Mouse (Mus musculus) bone marrow, adult 2 months (tissue): ENCODE measurements around the gene Gpc5. TPM values are rescaled to one million over a fixed set of nuclear protein-coding genes. Genes with fewer than 3 reads are reported as not detected.

Experiments
- H3K27ac ChIP-seq: fragments of 200-500 bp; 2 replicates; pipeline ENCODE4 v1.5.1; 2012; ENCODE audit warnings: low read depth, mild to moderate bottlenecking, control low read depth, inconsistent platforms, low read length; ENCODE audit not compliant: control insufficient read depth, poor library complexity, insufficient read depth
- H3K4me1 ChIP-seq: fragments of 200-500 bp; 2 replicates; pipeline ENCODE4 v1.6.1; 2011; ENCODE audit warnings: low read length; ENCODE audit not compliant: control insufficient read depth, insufficient read depth
- H3K4me3 ChIP-seq: fragments of 200-500 bp; replicated peaks from 2 replicates; pipeline ENCODE3; 2011; ENCODE audit warnings: mild to moderate bottlenecking, low read depth, low read length, control low read depth; ENCODE audit not compliant: control insufficient read depth
- CTCF ChIP-seq: fragments of 200-500 bp; IDR thresholded peaks from 2 replicates; pipeline ENCODE4 v1.5.1; 2011; ENCODE audit warnings: low read length, control low read depth; ENCODE audit not compliant: control insufficient read depth, insufficient read depth
- POLR2A ChIP-seq: fragments of 200-500 bp; IDR thresholded peaks from 2 replicates; pipeline ENCODE4 v1.6.1; 2011; ENCODE audit warnings: low read depth, mild to moderate bottlenecking, control low read depth, low read length, borderline replicate concordance; ENCODE audit not compliant: control insufficient read depth
- WGBS: fragments of 180-500 bp; shearing (Covaris S2); methylation state at CpG from one replicate; pipeline ENCODE4 v1.1.7; 2018; 5-methylcytosine and 5-hydroxymethylcytosine counted together
- polyA plus RNA-seq: library from polyadenylated mRNA; stranded (reverse); fragments of >200 nt; gene quantifications from 2 replicates; pipeline ENCODE4 v1.2.4, GENCODE M21; 2011; ENCODE audit warnings: low replicate concordance; ENCODE audit not compliant: missing spikeins, insufficient read depth, insufficient read length

Gpc5 gene
- polyA plus RNA-seq, 1 experiment: not detected

DNA sequence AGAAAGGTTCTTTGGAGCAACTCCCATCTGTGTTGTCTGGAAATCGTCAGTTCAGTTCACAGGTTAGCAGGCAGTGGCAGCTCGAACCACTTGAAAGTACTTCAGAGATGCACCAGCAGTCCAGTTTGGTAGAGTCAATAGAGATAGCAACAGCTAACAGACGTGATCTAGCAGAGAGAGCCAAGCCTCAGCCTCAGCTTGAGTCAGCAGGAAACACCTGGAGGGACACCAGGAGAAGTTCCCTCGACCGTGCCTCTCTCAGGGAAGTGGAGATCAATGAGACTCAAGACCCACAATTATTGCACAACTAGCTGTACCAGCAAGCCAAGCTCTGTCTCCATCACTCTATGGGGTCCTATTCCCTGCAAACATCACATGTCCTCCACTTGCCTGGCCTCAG lies 159.8 kb downstream of the Gpc5 start:
- Histone ChIP-seq H3K27ac (no peak overlapping the region), H3K4me3 (no peak overlapping the region), H3K4me1 (no peaks in the 10 kb centered on the region)
- TF ChIP-seq POLR2A (no peak), CTCF (no peak)
- WGBS: 3% methylated on average over 5 of the region's 5 CpGs

DNA sequence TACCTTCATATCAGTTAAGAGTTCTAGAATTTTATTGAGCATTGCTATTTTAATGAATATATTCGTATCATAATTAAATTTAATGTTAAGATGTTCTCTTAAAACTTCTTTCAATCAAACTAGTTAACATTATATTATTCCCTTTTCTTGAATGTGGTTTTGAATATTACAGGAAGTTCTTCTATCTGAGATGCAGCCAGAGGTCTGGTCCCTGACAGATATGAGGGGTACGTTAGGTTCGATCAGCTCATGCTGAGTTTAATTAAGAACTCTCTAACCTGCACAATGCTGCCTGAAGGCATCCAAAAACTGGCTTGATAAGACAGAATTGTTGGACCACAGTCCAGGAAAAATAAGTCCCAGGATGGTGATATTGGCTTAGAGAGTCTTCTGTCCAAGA lies 161.1 kb downstream of the Gpc5 start:
- Histone ChIP-seq H3K27ac (no peak overlapping the region), H3K4me1 (no peaks in the 10 kb centered on the region), H3K4me3 (no peak overlapping the region)
- 42% methylated on average over 3 of the region's 3 CpGs for WGBS
- TF ChIP-seq POLR2A: no peak
- no peak for TF ChIP-seq CTCF

- TF ChIP-seq CTCF (no peak), POLR2A (no peak)
- WGBS: 79% methylated on average over 2 of the region's 2 CpGs
These were observed 161.7 kb downstream of the Gpc5 start for GRCm38 (mm10) chr14:115253685-115254084.

DNA sequence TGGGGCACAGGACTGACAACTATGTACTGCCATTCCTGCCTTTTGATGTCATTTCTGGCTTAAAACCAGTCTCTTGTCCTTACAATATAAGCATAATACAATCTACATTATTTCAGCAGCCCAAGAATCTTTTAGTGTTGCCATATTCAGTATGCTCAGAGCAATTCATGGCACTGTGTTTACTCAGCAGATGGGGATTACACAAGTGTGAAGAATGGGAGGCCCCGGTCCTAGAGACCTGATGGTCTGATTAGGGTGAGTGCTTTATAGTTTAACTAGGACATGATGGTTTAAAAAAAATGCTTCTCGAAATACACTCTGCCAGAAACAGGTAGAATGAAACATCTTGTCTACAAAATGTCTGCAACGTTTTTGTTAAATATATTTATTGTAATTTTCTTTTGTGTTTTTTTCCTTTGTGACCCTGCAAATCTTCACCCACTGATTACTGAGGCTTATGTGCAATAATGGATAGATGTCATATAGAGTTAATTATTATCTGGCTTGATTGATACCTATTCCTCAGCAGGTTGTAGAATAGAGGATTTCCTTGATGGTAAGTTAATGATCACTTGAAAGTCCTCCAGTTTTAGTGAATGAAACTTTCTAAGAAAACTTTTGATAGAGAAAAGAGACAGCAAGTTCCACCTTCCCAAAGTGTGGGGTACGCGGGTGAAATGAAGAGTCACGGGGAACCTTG lies 177.8 kb downstream of the Gpc5 start:
- 80% methylated on average over 6 of the region's 6 CpGs for WGBS
- Histone ChIP-seq H3K4me1 (no peaks in the 10 kb centered on the region), H3K4me3 (no peak overlapping the region), H3K27ac (no peak overlapping the region)
- TF ChIP-seq CTCF (no peak), POLR2A (no peak)

More at GRCm38 (mm10) chr14:115253685-115254084, 161.7 kb downstream of the Gpc5 start:
- Histone ChIP-seq H3K4me3 (no peak overlapping the region), H3K27ac (no peak overlapping the region), H3K4me1 (no peaks in the 10 kb centered on the region)

DNA sequence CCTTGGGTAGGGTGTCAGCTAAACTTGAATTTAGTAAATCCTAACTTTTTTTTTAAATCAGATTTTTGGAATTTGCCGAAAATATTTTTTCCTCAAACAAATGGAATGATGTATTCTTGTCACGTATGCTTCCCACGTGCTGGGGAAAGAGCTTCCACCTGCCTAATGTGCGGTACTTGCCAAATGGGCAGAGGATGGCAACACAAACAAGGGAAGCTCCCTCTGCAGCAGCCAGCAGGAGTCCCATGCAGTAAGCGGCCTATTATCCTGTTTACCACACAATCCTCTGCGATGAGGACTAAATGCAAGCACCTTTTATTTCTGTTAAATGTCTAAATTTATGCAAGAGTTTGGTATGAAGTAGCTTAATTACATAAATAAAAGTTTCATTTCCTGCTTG lies 178.4 kb downstream of the Gpc5 start:
- Histone ChIP-seq H3K4me3 (no peak overlapping the region), H3K4me1 (no peaks in the 10 kb centered on the region), H3K27ac (no peak overlapping the region)
- WGBS: 81% methylated on average over 6 of the region's 6 CpGs
- TF ChIP-seq POLR2A (no peak), CTCF (no peak)

GRCm38 (mm10) chr14:115282782-115283181 lies 190.8 kb downstream of the Gpc5 start:
- H3K27ac ChIP-seq: no peak overlapping the region
- TF ChIP-seq POLR2A (no peak), CTCF (no peak)
- no peak overlapping the region for H3K4me3 ChIP-seq
- no peaks in the 10 kb centered on the region for H3K4me1 ChIP-seq

DNA sequence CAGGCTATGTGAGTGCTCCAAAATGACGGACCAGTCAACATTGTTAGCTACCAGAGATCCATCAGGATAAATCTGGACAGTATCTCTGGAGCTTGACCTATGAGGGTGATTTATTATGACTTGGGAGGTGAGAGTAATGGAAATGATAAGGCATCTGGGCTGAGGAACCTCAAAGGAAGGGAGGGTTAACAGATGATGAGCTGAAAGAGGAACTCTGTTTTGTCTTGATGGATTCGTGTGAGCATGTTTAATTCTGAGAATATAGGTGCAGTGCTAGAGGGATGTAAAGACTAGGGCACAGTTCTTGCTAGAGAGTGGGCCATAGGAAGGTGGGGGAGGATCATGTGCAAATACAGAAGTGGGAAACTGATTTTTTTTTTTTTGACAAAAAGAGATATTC lies 232.2 kb downstream of the Gpc5 start:
- Histone ChIP-seq H3K27ac (no peak overlapping the region), H3K4me1 (no peaks in the 10 kb centered on the region), H3K4me3 (no peak overlapping the region)
- TF ChIP-seq POLR2A (no peak), CTCF (no peak)
- WGBS: 28% methylated on average over 2 of the region's 2 CpGs

DNA sequence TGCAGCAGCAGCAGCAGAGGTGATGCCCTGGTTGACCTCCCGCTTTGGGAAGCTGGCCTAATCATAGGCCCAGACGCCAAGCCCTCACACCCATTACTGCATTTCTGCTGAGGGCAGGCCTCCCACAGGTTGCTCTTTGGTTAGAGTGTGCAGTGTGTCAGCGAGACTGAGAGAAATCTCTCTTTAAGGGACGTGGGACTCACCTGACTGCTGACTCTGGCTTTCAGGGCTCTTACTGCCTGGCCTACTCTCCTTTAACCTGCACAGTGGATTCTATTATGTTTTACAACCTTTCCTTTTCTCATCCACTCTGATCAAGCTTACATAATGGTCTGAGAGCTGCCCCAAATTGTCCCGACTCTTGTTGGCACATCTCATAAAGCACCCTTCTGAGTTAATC lies 234.4 kb downstream of the Gpc5 start:
- H3K27ac ChIP-seq: no peak overlapping the region
- TF ChIP-seq POLR2A: no peak
- TF ChIP-seq CTCF: no peak
- 85% methylated on average over 5 of the region's 5 CpGs for WGBS
- H3K4me1 ChIP-seq: no peaks in the 10 kb centered on the region
- no peak overlapping the region for H3K4me3 ChIP-seq

- 83% methylated on average over 3 of the region's 3 CpGs for WGBS
- Histone ChIP-seq H3K4me3 (no peak overlapping the region), H3K4me1 (no peaks in the 10 kb centered on the region), H3K27ac (no peak overlapping the region)
- TF ChIP-seq CTCF: no peak
- no peak for TF ChIP-seq POLR2A
These were observed 247.1 kb downstream of the Gpc5 start for GRCm38 (mm10) chr14:115339084-115339483.
